Mouse (Mus musculus) heart, adult 18-20 months (tissue): ENCODE measurements around the gene Filip1. TPM values are rescaled to one million over a fixed set of nuclear protein-coding genes. Genes with fewer than 3 reads are reported as not detected.

Experiments
- DNase-seq, 2 experiments: peaks; one replicate each; pipeline ENCODE4 v3.0.0; 2021 to 2022; ENCODE audit warnings: mixed read lengths in 1 of 2
- total RNA-seq, 2 experiments: library from RNA; stranded (reverse); gene quantifications; 2 replicates each; pipeline ENCODE4 v1.2.3; 2021

The Filip1 gene
- total RNA-seq, 2 experiments from 2014 or later = 79.3 to 88.2 TPM

DNA sequence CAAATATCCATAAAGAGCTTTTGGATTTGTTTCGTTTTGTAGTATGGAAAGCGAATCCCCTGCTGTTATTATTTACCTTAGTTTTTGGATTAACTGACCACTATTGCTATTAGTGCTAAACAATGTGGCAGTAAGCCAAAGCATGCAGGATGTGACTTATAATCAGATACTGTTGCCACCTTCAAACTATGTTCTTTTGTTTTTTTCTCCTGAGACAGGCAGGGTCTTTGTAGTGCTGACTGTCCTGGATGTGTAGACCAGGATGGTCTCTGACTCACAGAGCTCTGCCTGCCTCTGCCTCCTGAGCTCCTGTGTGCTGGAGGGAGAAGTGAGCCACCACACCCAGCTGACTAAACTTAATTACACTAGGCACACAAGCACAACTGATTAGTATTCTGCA is 33.4 kb downstream of the Filip1 start:
- no peak for DNase-seq

DNA sequence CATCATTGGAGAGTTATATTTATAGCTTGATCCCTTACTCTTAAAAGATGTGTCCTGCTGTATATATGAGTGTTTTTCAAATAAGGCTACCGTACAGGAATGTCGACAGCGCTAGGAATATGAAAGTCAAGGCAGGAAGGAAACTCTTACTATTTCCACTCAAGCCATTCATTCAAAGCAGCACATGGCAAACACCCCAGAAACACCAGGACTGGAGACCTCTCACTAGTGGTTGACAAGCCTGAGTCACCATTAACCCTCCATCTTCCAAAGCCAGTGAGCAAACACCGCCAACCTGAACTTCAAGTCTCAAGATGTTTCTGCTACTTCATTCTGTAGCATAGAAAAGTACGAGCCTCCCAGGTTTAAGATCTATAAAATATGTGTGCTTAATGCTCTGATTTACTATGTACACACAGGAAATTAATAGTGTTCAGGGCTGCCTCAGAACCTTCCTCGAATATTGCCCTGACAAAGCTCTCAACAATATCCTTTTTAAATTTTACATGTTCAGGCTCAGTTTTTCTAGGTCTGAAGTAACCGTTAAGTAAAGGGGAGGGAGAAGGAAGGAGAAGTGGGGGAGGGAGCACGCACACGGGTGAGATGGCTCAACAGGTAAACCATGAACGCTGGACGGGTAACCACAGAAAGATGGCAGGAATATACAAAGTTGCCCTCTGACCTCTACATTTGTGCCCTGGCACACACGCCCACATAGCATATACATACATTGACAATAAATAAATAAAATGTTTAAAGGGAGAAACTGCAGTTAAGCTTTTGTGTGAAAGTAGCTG is 34.2 kb downstream of the Filip1 start:
- DNase-seq = no peak

DNA sequence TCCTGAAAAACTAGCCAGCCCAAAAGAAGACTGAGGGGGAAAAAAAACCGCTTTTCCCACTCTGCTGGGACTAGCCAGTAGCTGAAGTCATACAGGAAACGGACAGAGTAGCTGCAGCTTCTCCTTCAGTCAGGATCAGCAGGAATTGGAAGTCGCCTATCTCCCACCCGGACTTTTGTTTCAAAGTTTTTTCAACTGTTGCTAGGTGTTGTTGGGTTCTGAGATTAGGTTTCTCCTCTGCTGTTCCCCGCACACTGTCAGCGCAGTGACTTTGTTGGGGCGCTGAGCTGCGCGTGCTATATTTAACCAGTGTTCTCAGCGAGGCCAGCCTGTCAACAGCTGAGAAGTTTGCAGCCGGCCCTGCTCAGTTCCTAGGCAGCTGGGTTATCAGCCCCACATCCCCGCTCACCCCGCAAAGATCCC is 35.1 kb downstream of the Filip1 start:
- peak; percentile 85 to 88 for DNase-seq

DNA sequence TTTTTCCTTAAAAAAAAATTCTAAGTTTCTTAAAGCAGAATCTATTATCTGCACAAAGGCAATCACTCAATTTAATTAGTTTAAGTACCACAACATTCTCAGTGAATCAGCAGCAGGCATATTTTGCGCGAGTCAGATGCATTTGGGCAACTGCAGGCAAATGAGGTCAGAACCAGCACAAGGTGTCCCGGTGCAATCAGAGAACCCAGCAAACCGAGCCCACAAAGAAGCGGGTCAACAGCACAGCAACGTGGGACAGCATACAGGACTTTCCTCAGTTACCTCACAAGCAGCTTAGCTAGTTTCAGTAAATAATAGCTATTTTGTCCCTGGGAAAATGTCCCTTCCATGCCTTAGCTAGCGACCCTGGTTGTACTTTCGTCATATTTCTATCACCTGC is 35.9 kb downstream of the Filip1 start:
- peak; percentile 67 to 73 for DNase-seq

DNA sequence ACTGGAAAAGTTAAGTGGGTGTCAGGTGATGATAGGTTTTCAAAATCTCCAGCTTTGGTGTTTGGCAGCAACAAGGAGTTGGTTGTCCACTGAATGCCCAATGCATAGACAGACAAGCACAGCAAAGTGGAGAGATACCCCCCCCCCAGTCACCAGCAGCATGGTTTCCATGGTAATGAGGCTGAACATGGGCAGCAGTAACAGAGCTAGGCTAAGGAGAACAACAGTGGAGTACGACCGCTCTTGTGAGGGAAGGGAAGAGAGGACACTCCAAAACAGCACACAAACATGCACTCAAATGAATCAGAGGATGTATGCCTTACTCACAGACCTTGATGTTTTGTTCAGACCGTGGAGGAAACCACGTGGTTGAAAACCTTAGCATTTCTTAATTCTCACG is 37.5 kb downstream of the Filip1 start:
- no peak for DNase-seq

DNA sequence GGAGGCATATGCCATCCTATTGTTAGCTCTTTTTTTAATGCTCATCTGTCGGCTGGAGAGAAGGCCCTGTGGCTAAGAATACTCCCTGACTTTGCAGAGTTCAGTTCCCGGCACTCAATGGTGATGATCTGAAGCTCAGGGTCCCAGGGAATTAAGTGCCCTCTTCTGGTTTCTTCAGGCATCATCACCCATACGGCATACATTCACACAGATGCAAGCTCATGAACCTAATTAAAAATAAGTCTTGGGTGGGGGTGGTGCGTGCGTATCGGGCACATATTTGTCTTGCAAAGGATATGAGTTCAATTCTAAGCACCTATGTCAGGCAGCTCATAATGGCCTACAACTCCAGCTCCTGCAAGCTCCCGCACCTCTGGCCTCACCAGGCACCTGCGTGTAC is 39.1 kb downstream of the Filip1 start:
- DNase-seq = no peak

DNA sequence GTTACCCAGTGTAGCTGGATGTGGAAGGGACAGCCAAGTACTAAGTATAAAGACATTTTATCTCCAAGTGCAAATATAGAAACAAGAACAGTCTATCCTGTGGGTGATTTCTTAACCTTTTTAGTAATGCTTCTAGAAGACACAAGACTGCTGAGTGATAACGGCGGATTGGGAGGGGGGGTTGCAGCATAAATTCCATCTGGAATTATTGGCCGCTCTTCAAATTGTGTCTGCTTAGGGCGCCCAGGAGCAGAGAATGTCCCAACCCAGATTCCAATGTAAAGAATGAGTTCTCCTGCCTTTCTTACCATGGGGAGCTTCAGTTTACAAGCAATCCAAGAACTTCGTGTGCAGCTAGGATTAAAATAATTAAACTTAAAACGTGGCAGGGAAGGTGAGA is 39.9 kb downstream of the Filip1 start:
- DNase-seq = peak; percentile 53 to 62

DNA sequence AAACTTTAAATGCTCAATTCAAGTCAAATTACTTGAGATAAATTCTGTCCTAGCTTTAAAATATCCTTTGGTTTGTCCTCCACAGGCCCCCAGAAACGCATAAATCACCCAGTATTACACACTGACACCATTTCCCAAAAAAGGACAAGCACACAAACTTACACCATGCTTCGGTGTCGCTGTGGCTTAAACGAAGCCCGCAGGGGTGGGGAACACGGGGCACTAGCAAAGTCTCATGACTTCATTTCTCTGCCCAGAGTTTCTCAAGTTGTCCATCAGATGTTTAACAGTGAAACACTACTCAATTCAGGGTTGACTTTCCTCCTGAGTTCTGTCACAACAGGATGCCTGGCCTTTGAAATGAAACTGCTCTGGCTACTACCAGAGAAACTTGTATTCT is 41.0 kb downstream of the Filip1 start:
- DNase-seq = peak in 1 of 2 experiments; percentile 55

DNA sequence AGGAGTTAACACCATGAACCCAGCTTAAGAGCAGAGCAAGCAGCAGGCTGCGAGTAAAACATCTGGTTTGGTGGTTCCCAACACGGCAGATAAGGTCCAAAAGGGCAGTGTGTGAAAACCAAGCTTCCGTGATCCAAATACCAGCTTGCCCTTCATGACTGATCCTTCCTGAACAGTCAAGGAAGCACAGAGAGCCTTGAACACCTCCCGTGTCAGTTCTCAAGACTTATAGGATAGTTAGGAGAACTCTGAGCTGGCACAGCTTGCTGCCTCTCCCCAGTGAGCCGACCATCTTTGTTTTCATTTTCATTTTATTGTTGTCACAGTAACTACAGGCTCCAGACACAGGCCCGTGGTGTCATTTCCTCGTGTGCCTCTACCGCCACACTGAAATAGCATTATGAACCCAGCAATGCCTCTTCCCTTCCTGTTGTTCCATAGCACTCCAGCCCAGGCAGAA is 42.0 kb downstream of the Filip1 start:
- DNase-seq = peak; percentile 59 to 73

DNA sequence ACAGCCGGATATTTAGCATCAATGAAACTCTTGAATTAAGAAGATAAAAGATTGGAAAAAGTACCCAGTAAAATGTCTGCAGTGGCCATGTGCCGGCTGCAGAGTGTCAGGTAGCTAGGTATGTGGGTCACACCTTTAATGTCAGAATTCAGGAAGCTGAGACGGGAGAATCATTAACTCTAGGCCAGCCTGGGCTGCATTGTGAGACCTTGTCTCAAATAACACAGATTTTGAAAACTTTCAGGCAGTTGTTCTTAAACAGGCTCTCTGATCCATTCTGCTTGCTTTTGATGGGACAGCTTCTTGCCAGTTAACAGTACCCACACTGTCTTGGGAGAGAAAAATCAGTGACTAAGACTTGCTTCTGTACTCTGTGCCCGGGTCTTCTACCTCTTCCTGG is 43.1 kb downstream of the Filip1 start:
- DNase-seq = no peak

DNA sequence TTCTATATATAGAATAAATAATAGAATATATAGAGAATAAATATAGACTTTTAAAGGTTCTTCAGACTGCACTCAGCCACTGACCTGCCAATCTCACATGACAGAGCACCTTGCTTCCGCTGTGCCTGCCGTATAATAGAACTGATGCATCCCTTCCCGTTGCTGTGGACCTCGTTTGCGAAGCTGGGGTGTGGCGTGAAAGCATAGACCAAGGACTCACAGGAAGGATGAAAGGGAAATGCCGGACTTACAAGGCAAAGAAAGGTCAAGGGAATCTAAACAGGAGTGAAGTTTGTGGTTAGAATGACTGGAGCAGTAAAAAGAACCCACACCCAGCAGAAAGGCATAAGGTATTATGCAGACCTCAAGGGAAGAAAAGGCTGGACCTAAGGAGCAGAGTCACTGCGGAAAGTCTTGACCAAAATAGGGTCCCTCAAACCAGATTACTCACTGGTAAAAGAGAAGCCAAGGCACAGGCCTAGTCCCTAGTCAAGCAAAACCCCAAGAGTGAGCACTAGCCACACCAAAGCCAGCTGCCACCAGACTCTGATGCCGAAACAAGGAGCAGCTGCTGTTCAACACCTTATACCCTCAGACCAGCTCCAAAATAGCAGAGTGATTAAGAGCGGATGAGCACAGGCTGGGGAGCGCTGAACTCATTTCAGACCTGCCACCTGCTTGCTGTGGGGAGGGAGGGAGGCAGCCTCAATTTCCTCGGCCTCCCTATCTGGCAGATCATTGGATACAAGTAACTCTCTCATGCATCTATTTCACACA is 45.8 kb downstream of the Filip1 start:
- no peak for DNase-seq

DNA sequence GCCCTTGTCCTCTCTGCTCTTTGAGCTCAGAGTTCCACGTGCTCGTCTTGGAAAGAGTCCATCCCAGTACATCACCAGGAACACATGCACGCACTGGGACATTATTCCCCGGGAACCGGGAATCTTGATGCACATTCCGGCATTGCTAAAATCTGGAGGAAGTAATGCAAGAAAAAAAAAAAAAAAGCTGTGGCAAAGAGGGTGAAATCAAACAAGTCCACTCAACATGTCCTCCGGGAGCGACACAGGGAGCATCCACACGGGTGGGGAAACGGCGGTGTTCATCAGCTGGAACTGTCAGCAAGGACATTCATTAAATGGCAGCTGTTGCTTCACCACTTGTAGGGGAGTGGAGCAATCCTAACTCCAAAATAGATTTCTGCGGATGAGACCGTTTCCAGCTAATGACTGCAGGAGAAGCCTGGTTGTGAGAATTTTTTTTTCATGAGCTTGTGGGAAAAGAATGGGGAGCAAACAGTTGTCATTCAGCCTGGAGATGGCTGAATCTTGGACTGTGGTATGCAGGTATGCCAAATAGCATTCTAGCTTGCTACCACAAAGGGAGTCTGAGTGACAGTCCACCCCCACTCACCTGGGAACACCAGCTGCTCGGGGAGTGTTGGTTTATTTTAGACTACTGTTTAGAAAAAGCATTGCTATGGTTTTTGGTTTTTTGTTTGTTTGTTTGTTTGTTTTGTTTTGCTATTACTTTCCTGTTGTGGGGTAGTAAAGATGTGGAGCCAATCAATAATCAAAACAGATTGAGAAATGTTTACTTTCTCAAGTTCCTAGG is 46.9 kb downstream of the Filip1 start:
- peak; percentile 84 to 86 for DNase-seq

DNA sequence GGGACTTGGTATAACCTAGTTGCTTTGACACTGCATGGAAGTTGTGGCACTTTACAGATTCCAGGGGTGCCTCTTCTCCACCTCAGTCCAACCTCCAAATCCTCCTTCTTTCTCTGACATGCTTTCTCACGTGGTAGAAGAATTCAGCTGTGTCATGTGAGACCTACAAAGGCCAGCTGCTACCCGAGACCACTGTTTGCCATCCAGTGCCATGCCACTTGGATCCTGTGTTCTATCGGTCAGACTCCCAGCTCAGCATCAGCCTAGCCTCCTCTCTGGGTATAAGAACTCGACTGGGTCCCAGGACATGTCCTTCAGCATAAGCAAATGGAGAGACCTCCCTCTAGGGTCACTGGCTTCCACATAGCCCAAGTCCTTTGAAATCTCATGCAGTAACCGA is 47.6 kb downstream of the Filip1 start:
- no peak for DNase-seq

DNA sequence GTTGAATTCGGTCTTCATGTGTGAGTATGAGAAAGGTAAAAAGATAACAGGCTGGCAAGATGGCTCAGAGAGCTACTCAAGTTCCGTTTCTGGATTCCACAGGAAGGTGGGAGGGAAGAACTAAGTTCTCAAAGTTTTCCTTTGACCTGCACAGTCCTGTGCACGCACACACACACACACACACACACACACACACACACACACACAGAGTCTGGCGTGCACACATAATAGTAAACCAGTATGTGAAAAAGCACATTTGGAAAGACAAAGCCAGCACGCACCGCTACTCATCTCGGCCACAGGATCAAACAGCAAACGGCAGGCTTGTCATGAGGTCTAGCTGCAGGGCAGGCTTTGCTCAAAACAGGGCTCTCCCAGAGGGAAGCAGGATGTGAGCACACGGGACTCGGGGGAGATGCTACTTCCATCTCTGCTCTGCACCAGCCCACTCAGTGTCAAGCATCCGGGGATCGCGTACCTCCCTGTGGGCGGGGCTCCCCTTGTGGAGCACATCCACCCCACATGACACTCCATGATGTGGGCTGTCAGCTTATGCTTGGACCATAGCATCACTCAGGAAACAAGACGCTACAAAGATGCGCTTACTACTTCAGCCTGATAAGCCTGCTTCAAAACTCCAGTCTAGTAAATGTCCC is 50.9 kb downstream of the Filip1 start:
- DNase-seq = peak; percentile 77 to 88

DNA sequence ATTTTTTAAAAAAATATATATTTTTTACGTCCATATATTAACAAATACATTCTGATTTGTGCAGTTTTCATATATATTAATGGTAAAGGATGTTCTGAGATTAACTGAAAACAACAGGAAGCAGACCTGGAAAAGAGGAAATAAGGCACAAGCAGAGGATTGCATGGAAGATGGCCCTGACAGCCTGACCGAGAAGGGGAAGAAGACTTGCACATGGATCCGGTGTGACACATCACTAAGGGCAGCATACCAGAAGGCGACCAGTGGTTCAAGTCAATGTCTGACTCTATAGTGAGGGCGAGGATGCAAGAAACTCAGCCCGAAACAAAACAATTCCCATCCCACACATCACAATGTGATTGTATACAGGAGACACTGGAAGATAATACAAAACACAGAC is 52.2 kb downstream of the Filip1 start:
- no peak for DNase-seq

DNA sequence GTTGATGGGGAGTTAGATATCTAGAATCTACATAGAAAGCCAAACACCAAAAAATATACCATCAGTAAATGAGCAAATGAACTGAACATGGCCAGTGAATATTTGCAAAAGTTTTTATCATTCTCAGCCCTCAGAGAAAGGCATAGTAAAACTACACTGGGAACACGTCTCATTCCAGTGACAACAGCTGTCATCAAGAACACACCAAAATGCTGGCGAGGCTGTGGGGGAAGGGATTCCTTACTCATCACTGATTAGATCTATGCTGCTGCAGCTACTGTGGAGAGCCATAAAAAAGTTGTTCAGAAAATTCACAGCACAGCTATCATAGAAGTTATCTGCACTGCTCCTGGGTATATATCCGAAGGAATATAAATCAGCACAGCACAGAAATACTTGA is 54.3 kb downstream of the Filip1 start:
- no peak for DNase-seq

DNA sequence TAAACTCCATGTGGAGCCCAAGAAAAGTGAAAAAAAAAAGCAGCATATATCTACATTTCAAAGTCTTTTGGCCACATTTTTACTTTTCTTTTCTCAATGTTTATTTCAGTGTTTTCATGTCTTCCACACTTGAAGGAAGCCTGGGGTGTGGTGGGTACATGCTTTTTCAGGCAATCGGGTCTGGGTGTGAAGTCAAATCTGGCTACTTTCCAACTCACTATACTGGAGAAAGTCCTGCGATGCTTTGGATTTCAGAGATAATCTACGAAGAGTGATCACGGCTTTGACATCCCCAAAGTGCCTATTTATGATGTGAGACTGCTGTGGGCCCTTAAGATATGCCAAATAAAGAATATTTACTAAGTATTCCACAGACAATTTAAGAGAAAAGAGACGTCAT is 57.7 kb downstream of the Filip1 start:
- DNase-seq = no peak

DNA sequence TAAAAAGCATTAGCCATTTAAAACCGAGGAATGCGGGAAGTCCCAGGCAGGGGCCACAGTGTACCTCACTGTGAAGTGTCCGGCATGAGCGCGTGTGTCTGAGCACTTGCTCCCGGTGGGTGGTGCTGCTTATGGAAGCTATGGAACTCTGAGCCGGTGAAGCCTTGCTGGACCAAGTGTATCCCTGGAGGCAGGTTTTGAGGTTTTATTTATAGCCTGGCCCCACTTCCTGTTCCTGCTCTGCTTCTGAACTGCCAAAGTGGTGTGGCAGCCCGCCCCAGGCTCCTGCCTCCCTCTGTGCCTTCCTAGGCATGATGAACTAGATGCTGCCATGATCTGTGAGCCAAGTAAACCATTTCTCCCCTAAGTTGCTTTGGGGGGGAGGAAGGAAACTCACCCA is 60.7 kb downstream of the Filip1 start:
- peak; percentile 61 to 77 for DNase-seq

DNA sequence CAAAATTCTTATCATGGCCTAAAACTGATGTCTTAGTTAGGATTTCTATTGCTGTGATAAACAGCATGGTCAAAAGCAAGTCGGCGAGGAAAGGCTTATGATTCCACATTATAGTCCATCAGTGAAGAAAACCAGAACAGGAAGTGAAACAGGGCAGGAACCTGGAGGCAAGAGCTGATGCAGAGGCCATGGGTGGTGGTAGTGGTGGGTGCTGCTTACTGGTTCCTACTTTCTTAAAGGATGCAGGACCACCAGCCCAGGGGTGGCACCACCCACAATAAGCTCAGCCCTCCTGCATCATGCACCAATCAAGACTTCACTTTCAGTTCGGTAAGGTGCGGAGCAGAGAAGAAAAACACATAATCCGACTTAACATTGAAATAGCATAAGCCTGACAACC is 61.3 kb downstream of the Filip1 start:
- DNase-seq = no peak

DNA sequence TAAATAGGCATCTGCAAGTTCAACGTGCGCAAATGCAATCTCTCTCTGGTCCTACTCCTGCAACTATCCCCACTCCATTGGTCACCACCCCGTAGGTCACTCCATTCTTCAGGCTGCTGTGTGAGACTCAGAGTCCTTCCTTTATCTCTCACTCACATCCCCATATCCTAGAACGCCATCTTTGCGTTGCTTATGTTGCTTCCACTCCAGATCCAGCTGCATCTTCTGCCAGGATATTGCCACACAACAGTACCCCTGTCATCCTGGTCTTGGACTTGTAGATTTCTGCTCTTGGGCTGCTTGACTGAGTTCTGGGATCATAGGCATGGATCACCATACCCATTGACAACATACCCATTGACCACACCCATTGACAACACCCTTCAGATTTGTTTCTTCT is 62.0 kb downstream of the Filip1 start:
- DNase-seq = no peak

DNA sequence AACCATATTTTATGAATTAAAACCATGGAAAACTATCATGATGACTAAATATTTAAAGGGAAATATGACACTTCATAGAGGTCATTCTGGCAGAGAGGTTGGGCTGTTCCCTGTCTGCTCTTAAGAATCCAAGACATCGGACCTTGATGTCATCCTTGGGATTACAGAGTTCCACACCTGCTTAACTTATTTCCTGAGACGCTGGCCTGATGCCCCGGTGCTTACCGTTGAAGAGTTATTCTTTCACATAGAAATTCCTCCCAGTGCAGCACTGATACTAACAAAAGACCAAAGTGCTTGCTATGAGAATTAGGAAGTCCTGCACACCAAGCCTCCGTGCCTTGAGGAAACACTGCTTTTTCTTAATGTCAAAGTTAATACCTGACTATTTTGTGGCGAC is 62.6 kb downstream of the Filip1 start:
- peak in 1 of 2 experiments; percentile 61 for DNase-seq

DNA sequence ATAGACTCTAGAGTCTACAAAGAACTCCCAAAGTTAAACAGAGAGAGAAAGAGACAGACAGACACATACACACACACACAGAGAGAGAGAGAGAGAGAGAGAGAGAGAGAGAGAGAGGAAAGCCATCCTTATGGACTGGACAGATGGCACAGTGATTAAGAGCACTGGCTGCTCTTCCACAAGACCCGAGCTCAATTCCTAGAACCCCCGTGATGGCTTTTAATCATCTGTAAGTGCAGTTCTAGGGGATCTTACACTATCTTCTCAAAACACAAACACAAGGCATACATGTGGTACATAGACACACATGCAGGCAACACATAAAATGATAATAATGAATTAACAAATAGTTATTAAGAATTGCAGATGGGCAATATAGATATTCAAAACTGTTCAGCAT is 64.3 kb downstream of the Filip1 start:
- no peak for DNase-seq
